Mouse (Mus musculus) midbrain, embryonic 15.5 days (tissue): ENCODE data around the gene B4galt1. TPM values are rescaled to one million over a fixed set of nuclear protein-coding genes. Genes with fewer than 3 reads are reported as not detected.

Experiments used
- ATAC-seq: fragments of 200-750 bp; cut with Nextera tagmentation; replicated peaks from 2 replicates; pipeline ENCODE4 v1.8.0; 2017; ENCODE audit warnings: moderate TSS enrichment
- H3K27ac ChIP-seq: fragments of 300-500 bp; sonication (generic); 2 replicates; pipeline ENCODE4 v1.5.1; 2015; ENCODE audit warnings: mild to moderate bottlenecking, inconsistent platforms
- H3K27me3 ChIP-seq: fragments of 300-500 bp; sonication (generic); replicated peaks from 2 replicates; pipeline ENCODE4 v1.6.1; 2015; ENCODE audit warnings: inconsistent platforms
- H3K36me3 ChIP-seq: fragments of 300-500 bp; sonication (generic); replicated peaks from 2 replicates; pipeline ENCODE4 v1.6.1; 2015; ENCODE audit warnings: inconsistent platforms
- H3K4me1 ChIP-seq: fragments of 300-500 bp; sonication (generic); 2 replicates; pipeline ENCODE4 v1.6.1; 2015; ENCODE audit warnings: inconsistent platforms
- H3K4me2 ChIP-seq: fragments of 300-500 bp; sonication (generic); 2 replicates; pipeline ENCODE4 v1.6.1; 2015; ENCODE audit warnings: inconsistent platforms, mild to moderate bottlenecking, moderate library complexity
- H3K4me3 ChIP-seq: fragments of 300-500 bp; sonication (generic); 2 replicates; pipeline ENCODE4 v1.5.1; 2015; ENCODE audit warnings: mild to moderate bottlenecking, inconsistent platforms
- H3K9ac ChIP-seq: fragments of 300-500 bp; sonication (generic); 2 replicates; pipeline ENCODE4 v1.6.1; 2015; ENCODE audit warnings: mild to moderate bottlenecking, inconsistent platforms
- H3K9me3 ChIP-seq: fragments of 300-500 bp; sonication (generic); 2 replicates; pipeline ENCODE4 v1.6.1; 2016; ENCODE audit warnings: inconsistent platforms
- WGBS: fragments of 180-500 bp; shearing (Covaris S2); methylation state at CpG from one replicate; pipeline ENCODE4 v1.1.7; 2015; ENCODE audit warnings: mixed read lengths; 5-methylcytosine and 5-hydroxymethylcytosine counted together
- polyA plus RNA-seq: library from polyadenylated mRNA; unstranded; fragments of >200 nt; fragmentation: Nextera tagmentation; extraction: Ambion mirVana; gene quantifications from 2 replicates; pipeline ENCODE4 v1.2.1, GENCODE M21; 2015

Gene B4galt1
- polyA plus RNA-seq, 1 experiment from 2014 or later, result 7.8 TPM

- no peaks in the 10 kb centered on the region for H3K9me3 ChIP-seq
- H3K36me3 ChIP-seq, result no peaks in the 10 kb centered on the region
- no peak overlapping the region for H3K27ac ChIP-seq
- no peak overlapping the region for H3K4me3 ChIP-seq
- no peaks in the 10 kb centered on the region for H3K4me1 ChIP-seq
- H3K9ac ChIP-seq, result no peak overlapping the region
- no peaks in the 10 kb centered on the region for H3K27me3 ChIP-seq
- 87% methylated on average over 3 of the region's 3 CpGs for WGBS
- no peak overlapping the region for H3K4me2 ChIP-seq
- ATAC-seq, result no peak
Measured at GRCm38 (mm10) chr4:40863340-40863739, 9.5 kb upstream of the B4galt1 start.

GRCm38 (mm10) chr4:40861131-40861530 lies 7.3 kb upstream of the B4galt1 start:
- H3K4me1 ChIP-seq, result no peaks in the 10 kb centered on the region
- no peak overlapping the region for H3K9ac ChIP-seq
- no peaks in the 10 kb centered on the region for H3K36me3 ChIP-seq
- H3K27me3 ChIP-seq, result no peaks in the 10 kb centered on the region
- no peak for ATAC-seq
- H3K9me3 ChIP-seq, result no peaks in the 10 kb centered on the region
- H3K4me2 ChIP-seq, result no peak overlapping the region
- WGBS, result 86% methylated on average over 3 of the region's 3 CpGs
- no peak overlapping the region for H3K27ac ChIP-seq
- H3K4me3 ChIP-seq, result no peak overlapping the region

DNA sequence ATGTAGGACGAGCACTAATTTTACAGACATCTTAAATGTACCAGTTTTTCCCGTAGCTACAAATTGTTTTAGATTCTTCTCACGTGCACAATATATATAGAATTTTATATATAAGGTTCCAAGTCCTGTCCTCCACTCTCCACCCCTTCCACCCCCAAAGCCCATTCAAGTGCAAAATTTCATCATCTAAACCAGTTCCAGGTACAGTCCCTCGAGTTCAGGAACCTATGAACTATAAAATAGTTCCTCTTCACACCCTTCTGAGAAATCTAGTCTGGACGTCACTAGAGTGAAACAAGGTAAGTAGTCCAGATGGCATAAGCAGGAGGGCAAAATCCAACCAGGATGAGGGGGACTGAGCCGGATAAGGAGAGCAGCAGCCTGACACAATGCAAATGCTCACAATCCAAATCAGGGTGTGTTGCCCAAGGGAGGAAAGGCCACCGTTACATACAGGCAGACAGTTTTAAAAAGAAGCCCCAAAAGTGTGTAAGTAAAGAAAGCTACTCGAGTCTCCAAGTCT lies 4.1 kb upstream of the B4galt1 start:
- H3K9ac ChIP-seq, result no peak overlapping the region
- no peak for ATAC-seq
- H3K9me3 ChIP-seq, result no peaks in the 10 kb centered on the region
- H3K4me2 ChIP-seq, result no peak overlapping the region
- no peaks in the 10 kb centered on the region for H3K36me3 ChIP-seq
- WGBS, result 85% methylated on average over 8 of the region's 8 CpGs
- H3K27me3 ChIP-seq, result no peaks in the 10 kb centered on the region
- H3K27ac ChIP-seq, result no peak overlapping the region
- H3K4me1 ChIP-seq, result peaks cover 12% of the 10 kb centered on the region
- no peak overlapping the region for H3K4me3 ChIP-seq

GRCm38 (mm10) chr4:40856571-40856970 lies 2.8 kb upstream of the B4galt1 start:
- ATAC-seq, result no peak
- Histone ChIP-seq H3K27me3 (no peaks in the 10 kb centered on the region), H3K9me3 (no peaks in the 10 kb centered on the region), H3K36me3 (no peaks in the 10 kb centered on the region), H3K4me2 (no peak overlapping the region), H3K9ac (no peak overlapping the region), H3K4me3 (no peak overlapping the region), H3K27ac (no peak overlapping the region), H3K4me1 (peaks cover 24% of the 10 kb centered on the region)
- WGBS, result 69% methylated on average over 6 of the region's 6 CpGs

DNA sequence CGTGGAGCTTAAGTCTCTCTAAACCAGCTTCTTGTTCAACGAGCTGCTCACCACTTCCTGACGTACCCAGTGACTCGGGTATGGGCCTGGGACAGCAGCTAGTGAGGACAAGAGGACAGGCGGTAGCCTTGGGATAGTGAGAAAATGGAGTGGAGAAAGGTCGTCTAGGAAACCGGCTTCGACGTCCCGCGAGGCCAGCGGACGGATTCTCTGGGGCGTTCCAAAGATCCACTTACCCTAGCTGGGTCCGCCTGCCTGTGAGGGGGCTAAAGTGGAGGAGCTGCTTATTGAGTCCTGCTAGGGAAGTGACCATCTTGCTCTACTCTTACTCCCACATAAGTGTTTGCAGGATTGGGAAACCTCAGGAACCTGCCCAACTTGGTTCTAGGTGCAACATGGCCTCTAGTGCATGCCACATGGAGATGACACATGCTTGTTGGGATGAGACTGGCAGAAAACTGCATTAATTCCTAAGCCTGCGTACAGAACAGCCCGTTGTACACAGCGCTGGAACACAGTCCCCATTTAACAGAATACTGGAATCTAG lies 655 bp upstream of the B4galt1 start:
- Histone ChIP-seq H3K36me3 (no peaks in the 10 kb centered on the region), H3K4me3 (peak overlapping the region; percentile 60), H3K27ac (peak overlapping the region; percentile 80), H3K4me1 (peaks cover 33% of the 10 kb centered on the region), H3K4me2 (peak overlapping the region; percentile 89), H3K9ac (peak overlapping the region; percentile 59), H3K27me3 (no peaks in the 10 kb centered on the region), H3K9me3 (no peaks in the 10 kb centered on the region)
- ATAC-seq, result peak; percentile 45
- WGBS, result 12% methylated on average over 18 of the region's 18 CpGs

DNA sequence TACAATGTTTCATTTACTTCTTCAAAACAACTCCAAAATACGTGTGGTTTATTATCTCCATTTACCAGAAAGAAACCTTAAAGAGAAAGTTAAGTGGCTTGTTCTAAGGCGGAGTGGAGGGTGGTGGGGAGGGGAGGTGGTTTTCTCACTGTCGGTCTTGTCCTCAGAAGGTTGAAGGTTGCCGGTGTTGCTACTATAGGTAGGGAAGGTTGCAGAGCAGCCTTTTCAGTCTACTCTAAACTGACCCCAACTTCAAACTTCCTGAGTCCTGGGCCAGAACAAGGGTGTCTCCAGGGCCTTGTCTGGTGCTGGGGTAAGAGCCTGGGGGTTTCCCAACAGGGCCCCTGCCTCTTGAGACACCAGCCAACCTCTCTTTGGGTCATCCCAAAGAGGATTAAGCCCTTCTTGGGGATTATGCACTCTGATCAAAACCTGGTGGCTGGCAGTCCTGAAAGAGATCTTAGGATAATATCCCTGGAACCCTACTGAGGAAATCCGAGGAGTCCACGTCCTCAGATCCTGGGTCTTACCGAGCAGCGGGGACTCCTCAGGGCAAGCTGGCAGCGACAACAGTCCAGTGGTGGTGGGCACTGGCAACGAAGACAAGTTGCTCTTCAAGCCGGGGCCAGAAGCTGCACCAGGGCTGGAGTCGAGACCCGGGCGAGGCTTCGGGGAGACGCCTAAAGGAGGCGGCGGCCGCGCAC lies 792 bp downstream of the B4galt1 start:
- Histone ChIP-seq H3K4me3 (peak overlapping the region; percentile 60), H3K4me1 (peaks cover 33% of the 10 kb centered on the region), H3K27ac (peak overlapping the region; percentile 80), H3K36me3 (no peaks in the 10 kb centered on the region), H3K9me3 (no peaks in the 10 kb centered on the region), H3K4me2 (peak overlapping the region; percentile 89), H3K9ac (peak overlapping the region; percentile 73), H3K27me3 (no peaks in the 10 kb centered on the region)
- ATAC-seq, result no peak
- WGBS, result 1% methylated on average over 20 of the region's 20 CpGs

DNA sequence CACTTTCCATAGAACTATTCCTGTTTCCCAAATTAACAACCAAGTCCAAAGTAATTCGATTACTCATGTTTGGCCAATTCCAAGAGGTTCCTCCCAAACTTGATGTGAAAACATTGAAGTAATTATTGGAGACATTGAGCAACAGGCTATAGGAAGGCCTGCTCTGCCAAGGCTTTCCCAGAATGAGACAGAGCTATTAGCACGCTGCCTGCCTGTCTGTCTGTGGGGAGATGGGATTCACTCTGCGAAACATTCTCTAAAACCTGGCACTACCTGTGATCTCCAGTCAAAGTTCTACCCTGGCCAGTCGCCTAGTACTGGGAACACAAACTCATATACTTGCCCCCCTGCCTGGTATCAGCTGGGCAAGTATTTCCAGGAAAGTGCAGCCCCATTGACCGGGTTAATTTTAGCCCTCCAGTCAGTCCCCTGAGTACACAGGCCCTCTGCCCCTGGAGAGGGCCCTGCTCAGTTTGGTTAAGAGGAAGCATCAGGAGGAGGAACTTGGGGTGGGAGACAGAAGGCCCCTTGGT lies 1.5 kb downstream of the B4galt1 start:
- Histone ChIP-seq H3K27ac (no peak overlapping the region), H3K9me3 (no peaks in the 10 kb centered on the region), H3K4me2 (peak overlapping the region; percentile 89), H3K4me1 (peaks cover 33% of the 10 kb centered on the region), H3K4me3 (peak overlapping the region; percentile 60), H3K36me3 (no peaks in the 10 kb centered on the region), H3K27me3 (no peaks in the 10 kb centered on the region), H3K9ac (no peak overlapping the region)
- WGBS, result 34% methylated on average over 5 of the region's 5 CpGs
- no peak for ATAC-seq

DNA sequence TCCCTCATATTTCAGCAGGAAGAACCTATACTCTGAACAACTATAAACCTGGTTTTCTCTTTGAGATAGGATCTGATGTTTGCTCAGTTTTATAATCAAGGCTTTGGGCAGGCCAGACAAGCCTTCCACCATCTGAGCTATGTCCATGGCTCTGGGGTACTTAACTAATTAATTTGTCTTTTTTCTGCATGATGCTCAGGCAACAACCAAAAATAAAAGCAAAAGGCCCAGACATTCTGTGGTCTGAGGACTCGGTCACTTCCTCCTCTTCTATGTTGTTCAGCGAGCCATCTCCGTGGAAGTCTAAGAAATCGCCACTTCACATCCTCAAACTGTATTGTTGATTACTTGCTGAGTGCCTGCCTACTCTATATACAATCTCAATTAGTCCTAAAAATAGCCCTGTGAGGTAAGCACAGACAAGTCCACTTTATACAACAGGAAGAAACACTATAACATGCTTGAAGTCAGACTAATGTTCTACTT lies 2.0 kb downstream of the B4galt1 start:
- Histone ChIP-seq H3K9me3 (no peaks in the 10 kb centered on the region), H3K36me3 (no peaks in the 10 kb centered on the region), H3K27me3 (no peaks in the 10 kb centered on the region), H3K4me3 (peak overlapping the region; percentile 60; the same call in 1 of the 2 replicates), H3K4me1 (peaks cover 33% of the 10 kb centered on the region), H3K4me2 (peak overlapping the region; percentile 89), H3K27ac (no peak overlapping the region), H3K9ac (no peak overlapping the region)
- ATAC-seq, result no peak
- 66% methylated on average over 4 of the region's 4 CpGs for WGBS

DNA sequence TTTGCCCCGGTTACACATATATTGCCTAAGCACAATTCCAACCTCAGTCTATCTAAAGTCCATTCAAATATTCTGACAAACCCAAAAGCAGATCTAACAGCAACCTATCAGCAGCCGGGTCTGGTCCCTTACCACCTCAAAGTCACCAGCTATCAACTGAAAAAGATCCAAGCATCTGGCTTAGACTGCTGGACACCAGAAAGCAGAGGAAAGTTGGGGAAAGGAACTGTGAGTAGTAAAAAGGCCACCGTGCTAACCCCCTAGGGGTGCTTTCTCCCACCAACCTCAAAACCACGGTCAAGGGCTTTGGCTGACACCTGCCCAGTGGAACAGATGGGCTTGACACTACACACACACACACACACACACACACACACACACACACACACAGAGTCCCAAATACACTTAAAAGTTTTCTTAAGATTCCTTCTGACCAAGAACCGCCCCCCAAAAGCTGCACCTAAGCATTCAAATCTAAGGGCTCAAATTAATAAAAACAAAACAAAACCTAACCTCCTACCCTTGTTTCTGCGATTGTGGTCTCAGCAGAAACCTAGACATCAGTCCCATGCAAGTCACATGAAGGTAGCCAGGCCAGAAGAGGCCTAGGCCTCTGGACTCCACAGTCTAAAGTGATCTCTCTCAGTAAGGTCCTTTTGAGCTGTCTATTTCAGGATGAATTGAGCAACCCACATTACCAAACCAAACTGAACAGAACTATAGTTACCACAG lies 2.6 kb downstream of the B4galt1 start:
- no peak overlapping the region for H3K4me3 ChIP-seq
- peak overlapping the region; percentile 89; the same call in 1 of the 2 replicates for H3K4me2 ChIP-seq
- H3K27me3 ChIP-seq, result no peaks in the 10 kb centered on the region
- peaks cover 33% of the 10 kb centered on the region for H3K4me1 ChIP-seq
- no peak for ATAC-seq
- H3K27ac ChIP-seq, result no peak overlapping the region
- no peak overlapping the region for H3K9ac ChIP-seq
- no peaks in the 10 kb centered on the region for H3K9me3 ChIP-seq
- WGBS, result 86% methylated on average over 6 of the region's 6 CpGs
- H3K36me3 ChIP-seq, result no peaks in the 10 kb centered on the region

- H3K4me2 ChIP-seq, result no peak overlapping the region; the same call in 1 of the 2 replicates
Measured at GRCm38 (mm10) chr4:40850582-40850981, 3.2 kb downstream of the B4galt1 start.

GRCm38 (mm10) chr4:40849518-40849917 lies 4.3 kb downstream of the B4galt1 start:
- Histone ChIP-seq H3K27me3 (no peaks in the 10 kb centered on the region), H3K9ac (no peak overlapping the region), H3K9me3 (no peaks in the 10 kb centered on the region), H3K36me3 (no peaks in the 10 kb centered on the region), H3K27ac (no peak overlapping the region), H3K4me1 (peaks cover 36% of the 10 kb centered on the region), H3K4me2 (no peak overlapping the region), H3K4me3 (no peak overlapping the region)
- WGBS, result 93% methylated on average over 3 of the region's 3 CpGs
- ATAC-seq, result no peak

More at GRCm38 (mm10) chr4:40850582-40850981, 3.2 kb downstream of the B4galt1 start:
- Histone ChIP-seq H3K9me3 (no peaks in the 10 kb centered on the region), H3K4me1 (peaks cover 33% of the 10 kb centered on the region), H3K36me3 (no peaks in the 10 kb centered on the region), H3K27me3 (no peaks in the 10 kb centered on the region), H3K9ac (no peak overlapping the region), H3K27ac (no peak overlapping the region), H3K4me3 (no peak overlapping the region)
- ATAC-seq, result no peak
- WGBS, result 86% methylated on average over 5 of the region's 5 CpGs

DNA sequence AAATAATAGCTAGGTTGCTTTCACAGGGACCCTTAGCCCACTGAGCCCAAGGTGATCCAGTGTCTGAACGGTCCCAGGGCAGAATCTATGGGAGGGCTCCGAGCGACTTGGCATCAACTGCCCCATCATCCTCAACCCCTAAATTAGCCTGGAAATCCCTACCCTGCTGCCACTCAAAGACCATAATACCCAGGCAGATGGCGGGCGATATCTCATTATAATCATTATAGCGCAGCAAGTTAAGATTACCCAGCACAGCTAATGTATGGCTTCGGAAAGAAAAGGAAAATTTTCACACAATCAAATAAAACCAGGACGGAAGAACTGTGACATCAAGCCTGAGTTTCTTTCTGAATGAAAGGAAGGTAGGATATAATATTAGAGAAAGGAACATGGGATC lies 5.6 kb downstream of the B4galt1 start:
- H3K4me1 ChIP-seq, result peaks cover 37% of the 10 kb centered on the region
- H3K4me2 ChIP-seq, result no peak overlapping the region
- no peak overlapping the region for H3K9ac ChIP-seq
- H3K27ac ChIP-seq, result no peak overlapping the region
- no peak for ATAC-seq
- no peaks in the 10 kb centered on the region for H3K27me3 ChIP-seq
- 73% methylated on average over 8 of the region's 8 CpGs for WGBS
- no peak overlapping the region for H3K4me3 ChIP-seq
- H3K9me3 ChIP-seq, result no peaks in the 10 kb centered on the region
- H3K36me3 ChIP-seq, result no peaks in the 10 kb centered on the region
